In the genomic region with DNA sequence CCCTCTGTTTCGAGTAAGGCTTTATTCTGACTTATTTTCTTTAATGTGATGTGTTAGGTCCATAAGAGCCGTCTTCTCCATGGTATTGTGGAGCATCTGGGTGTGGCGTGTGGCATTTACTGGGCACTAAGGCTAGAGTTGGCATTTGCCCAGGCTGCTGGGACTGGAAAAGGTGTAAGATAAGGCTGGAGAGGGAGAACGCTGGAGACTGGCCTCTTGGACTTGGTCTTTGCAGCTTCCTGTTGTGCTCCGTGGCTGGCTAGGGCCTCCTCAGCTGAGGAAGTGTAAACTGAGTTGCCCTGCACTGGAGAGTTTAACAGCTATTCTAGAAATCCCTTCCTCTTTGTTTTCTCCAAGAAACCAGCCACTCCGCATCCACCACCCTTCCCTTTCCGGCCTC, we compare ENCODE assay signal across 11 mouse cellular contexts. TPM values are rescaled to one million over a fixed set of nuclear protein-coding genes. Genes with fewer than 3 reads are reported as not detected.
DNase-seq lines count a peak whose midpoint lies in the region; ATAC-seq lines count a peak whose summit lies in the region.
"Had no signal": no experiment of that assay in that cellular context is flagged by ENCODE, and none has a peak within 500 bp of the region (broad histone marks: within the 10 kb centered on the region; RNA-seq: fewer than 3 reads in every experiment).

No protein-coding gene starts in this region.

- peak overlapping the region; percentile 11; the same call in 1 of the 2 replicates for H3K27ac ChIP-seq in limb, embryonic 15.5 days
- H3K27ac ChIP-seq in limb, embryonic 10.5 days = no peak overlapping the region; the same call in 1 of the 2 replicates
- 0 out of 2 replicates have a peak overlapping the region, but pooled peaks have one; percentile 41 for H3K27ac ChIP-seq in liver, embryonic 16.5 days (ENCODE audit: low read length)
- H3K27ac ChIP-seq in forebrain, embryonic 13.5 days = no peak overlapping the region

- no peak overlapping the region for H3K9ac ChIP-seq in limb, embryonic 15.5 days
- no peak overlapping the region for H3K9ac ChIP-seq in liver, embryonic 16.5 days (ENCODE audit: low read depth, low read length)
- H3K9ac ChIP-seq in forebrain, embryonic 13.5 days = no peak overlapping the region

- peak; percentile 53 to 57 for DNase-seq in cerebellum, adult 18-20 months
- DNase-seq in cerebellum, adult 9-11 months = no peak
- no peak for DNase-seq in limb, embryonic 10.5 days (ENCODE audit: low spot score)
- no peak for DNase-seq in thymus, postnatal 10 days (ENCODE audit: low spot score in 2 of 2)
- no peak for DNase-seq in gastrocnemius, postnatal 25 days
- DNase-seq: midbrain, embryonic 14.5 days; thymus, postnatal 25 days had no signal

- no peak for ATAC-seq in limb, embryonic 15.5 days (ENCODE audit: insufficient number of reproducible peaks, low FRiP score, low TSS enrichment, low read depth)
- ATAC-seq in liver, embryonic 16.5 days (ENCODE audit: low read depth) = no peak
- no peak for ATAC-seq in forebrain, embryonic 13.5 days
- ATAC-seq: forebrain, embryonic 16.5 days had no signal

- no peak overlapping the region for H3K4me2 ChIP-seq in limb, embryonic 15.5 days
- H3K4me2 ChIP-seq in liver, embryonic 16.5 days (ENCODE audit: low read depth, low read length) = no peak overlapping the region
- H3K4me2 ChIP-seq in forebrain, embryonic 13.5 days = no peak overlapping the region

- H3K9me3 ChIP-seq in limb, embryonic 15.5 days = no peaks in the 10 kb centered on the region
- H3K9me3 ChIP-seq in limb, embryonic 10.5 days (replicated peaks) = no peaks in the 10 kb centered on the region
- H3K9me3 ChIP-seq in liver, embryonic 16.5 days (replicated peaks; ENCODE audit: control insufficient read depth, low read length) = no peaks in the 10 kb centered on the region
- no peaks in the 10 kb centered on the region for H3K9me3 ChIP-seq in forebrain, embryonic 13.5 days (replicated peaks)

- H3K4me1 ChIP-seq in limb, embryonic 15.5 days = peaks cover 5% of the 10 kb centered on the region; the same call in 1 of the 2 replicates
- H3K4me1 ChIP-seq in limb, embryonic 10.5 days = peaks cover 10% of the 10 kb centered on the region
- no peaks in the 10 kb centered on the region; the same call in 1 of the 2 replicates for H3K4me1 ChIP-seq in liver, embryonic 16.5 days (ENCODE audit: control insufficient read depth, low read depth, low read length)
- H3K4me1 ChIP-seq in forebrain, embryonic 13.5 days = no peaks in the 10 kb centered on the region

- WGBS in limb, embryonic 15.5 days = 70% methylated on average over 7 of the region's 7 CpGs
- WGBS in limb, embryonic 10.5 days = 82% methylated on average over 7 of the region's 7 CpGs
- WGBS in liver, embryonic 16.5 days (ENCODE audit: insufficient replicate concordance) = 44% methylated on average over 7 of the region's 7 CpGs
- 86% methylated on average over 7 of the region's 7 CpGs for WGBS in forebrain, embryonic 13.5 days

- H3K27me3 ChIP-seq in limb, embryonic 15.5 days = no peaks in the 10 kb centered on the region
- H3K27me3 ChIP-seq in limb, embryonic 10.5 days (ENCODE audit: low read depth, poor library complexity, severe bottlenecking) = no peaks in the 10 kb centered on the region
- H3K27me3 ChIP-seq in liver, embryonic 16.5 days (ENCODE audit: control insufficient read depth, insufficient read depth, low read depth, low read length) = no peaks in the 10 kb centered on the region
- H3K27me3 ChIP-seq in forebrain, embryonic 13.5 days = no peaks in the 10 kb centered on the region

- H3K4me3 ChIP-seq in limb, embryonic 15.5 days = no peak overlapping the region
- no peak overlapping the region for H3K4me3 ChIP-seq in limb, embryonic 10.5 days
- H3K4me3 ChIP-seq in liver, embryonic 16.5 days (ENCODE audit: low read depth, low read length) = no peak overlapping the region
- no peak overlapping the region for H3K4me3 ChIP-seq in forebrain, embryonic 13.5 days

- no peaks in the 10 kb centered on the region for H3K36me3 ChIP-seq in limb, embryonic 15.5 days
- H3K36me3 ChIP-seq in limb, embryonic 10.5 days = peaks cover 3% of the 10 kb centered on the region; the same call in 1 of the 2 replicates
- no peaks in the 10 kb centered on the region for H3K36me3 ChIP-seq in liver, embryonic 16.5 days (ENCODE audit: control insufficient read depth, insufficient read depth)
- H3K36me3 ChIP-seq in forebrain, embryonic 13.5 days (ENCODE audit: poor library complexity, severe bottlenecking) = 0 out of 2 replicates have a peak, but pooled peaks cover 7% of the 10 kb centered on the region

RNA-seq across cellular contexts. Expression of a gene that starts 32.0 kb away (rescaled TPM):
- 7.5 and 9.3 TPM in 2 replicates for polyA plus RNA-seq in limb, embryonic 15.5 days (2015; fragmentation: Nextera tagmentation; extraction: Ambion mirVana)
- 5.3 and 5.9 TPM in 2 replicates for polyA plus RNA-seq in limb, embryonic 10.5 days (2016; fragmentation: Nextera tagmentation; extraction: Ambion mirVana)
- polyA plus RNA-seq in liver, embryonic 16.5 days (2015; fragmentation: Nextera tagmentation; extraction: Ambion mirVana) = 3.6 and 5.0 TPM in 2 replicates
- 8.8 and 9.4 TPM in 2 replicates for polyA plus RNA-seq in forebrain, embryonic 13.5 days (2015; fragmentation: Nextera tagmentation; extraction: Ambion mirVana)
- 1 to 10 TPM; 2.7 to 4.4 TPM for total RNA-seq in gastrocnemius, postnatal 25 days (2021)

RNA-seq across cellular contexts. Expression of a gene that starts 36.3 kb away (rescaled TPM):
- 38.7 and 43.6 TPM in 2 replicates for polyA plus RNA-seq in limb, embryonic 15.5 days (2015; fragmentation: Nextera tagmentation; extraction: Ambion mirVana)
- 84.8 and 88.9 TPM in 2 replicates for polyA plus RNA-seq in limb, embryonic 10.5 days (2016; fragmentation: Nextera tagmentation; extraction: Ambion mirVana)
- polyA plus RNA-seq in liver, embryonic 16.5 days (2015; fragmentation: Nextera tagmentation; extraction: Ambion mirVana) = 14.0 and 16.3 TPM in 2 replicates
- polyA plus RNA-seq in forebrain, embryonic 13.5 days (2015; fragmentation: Nextera tagmentation; extraction: Ambion mirVana) = 96.1 and 96.8 TPM in 2 replicates
- total RNA-seq in gastrocnemius, postnatal 25 days (2021) = 1 to 10 TPM; 2.7 to 4.2 TPM

Comparison
In these comparisons a context has a peak if more than half of its experiments do, and no peak if none do; other contexts are left out.
1. DNase-seq: peak in cerebellum, adult 18-20 months (2 of 2); none in cerebellum, adult 9-11 months (single experiment), limb, embryonic 10.5 days (single experiment), thymus, postnatal 10 days (0 of 2) and gastrocnemius, postnatal 25 days (single experiment).
2. H3K27ac ChIP-seq: peak in limb, embryonic 15.5 days (single experiment) and liver, embryonic 16.5 days (single experiment); none in limb, embryonic 10.5 days (single experiment) and forebrain, embryonic 13.5 days (single experiment).